Mouse (Mus musculus): ENCODE measurements around the gene Gdf7. TPM values are rescaled to one million over a fixed set of nuclear protein-coding genes. Genes with fewer than 3 reads are reported as not detected.

Gdf7 gene
- polyA plus RNA-seq, 1 experiment from 2014 or later: not detected

- Histone ChIP-seq H3K4me1 (ENCODE audit: insufficient read depth) (no peaks in the 10 kb centered on the region), H3K9me3 (ENCODE audit: low read depth, low read length) (no peaks in the 10 kb centered on the region), H3K27ac (ENCODE audit: low read depth) (no peak overlapping the region), H3K4me3 (ENCODE audit: low read depth, low read length) (no peak overlapping the region), H3K9ac (no peak overlapping the region), H3K36me3 (ENCODE audit: insufficient read depth) (no peaks in the 10 kb centered on the region), H3K4me2 (no peak overlapping the region), H3K27me3 (ENCODE audit: insufficient read depth, low read length) (peaks cover 53% of the 10 kb centered on the region)
- DNase-seq (peak; percentile 89), ATAC-seq (ENCODE audit: insufficient read depth) (peak; percentile 26; the same call in 1 of the 2 replicates)
- peak; percentile 94 for TF ChIP-seq CTCF (IDR thresholded peaks at IDR 0.05; ENCODE audit: low read depth)
- WGBS: 4% methylated on average over 5 of the region's 5 CpGs
These were observed 4.7 kb upstream of the Gdf7 start for GRCm38 (mm10) chr12:8306432-8306831.

- DNase-seq (no peak), ATAC-seq (ENCODE audit: insufficient read depth) (no peak)
- no peaks in the 10 kb centered on the region for H3K9me3 ChIP-seq (ENCODE audit: low read depth, low read length)
- no peak overlapping the region for H3K4me3 ChIP-seq (ENCODE audit: low read depth, low read length)
- no peak overlapping the region for H3K4me2 ChIP-seq
- H3K36me3 ChIP-seq (ENCODE audit: insufficient read depth): no peaks in the 10 kb centered on the region
- no peaks in the 10 kb centered on the region for H3K4me1 ChIP-seq (ENCODE audit: insufficient read depth)
- H3K27me3 ChIP-seq (ENCODE audit: insufficient read depth, low read length): peaks cover 55% of the 10 kb centered on the region
- H3K27ac ChIP-seq (ENCODE audit: low read depth): no peak overlapping the region
- 38% methylated on average over 2 of the region's 2 CpGs for WGBS
- H3K9ac ChIP-seq: no peak overlapping the region
- no peak for TF ChIP-seq CTCF (IDR thresholded peaks at IDR 0.05; ENCODE audit: low read depth)
These were observed 3.5 kb upstream of the Gdf7 start for GRCm38 (mm10) chr12:8305258-8305657.

- peak; percentile 19 for DNase-seq
- no peak for TF ChIP-seq CTCF (IDR thresholded peaks at IDR 0.05; ENCODE audit: low read depth)
- Histone ChIP-seq H3K4me3 (ENCODE audit: low read depth, low read length) (peak overlapping the region; percentile 44), H3K9me3 (ENCODE audit: low read depth, low read length) (no peaks in the 10 kb centered on the region), H3K27ac (ENCODE audit: low read depth) (no peak overlapping the region), H3K27me3 (ENCODE audit: insufficient read depth, low read length) (peaks cover 89% of the 10 kb centered on the region), H3K36me3 (ENCODE audit: insufficient read depth) (no peaks in the 10 kb centered on the region), H3K4me1 (ENCODE audit: insufficient read depth) (no peaks in the 10 kb centered on the region; the same call in 1 of the 2 replicates), H3K4me2 (peak overlapping the region; percentile 74), H3K9ac (no peak overlapping the region)
- WGBS: 5% methylated on average over 46 of the region's 46 CpGs
- no peak for ATAC-seq (ENCODE audit: insufficient read depth)
These were observed 541 bp downstream of the Gdf7 start for GRCm38 (mm10) chr12:8301011-8301814.

- Histone ChIP-seq H3K9ac (no peak overlapping the region), H3K9me3 (ENCODE audit: low read depth, low read length) (no peaks in the 10 kb centered on the region), H3K27me3 (ENCODE audit: insufficient read depth, low read length) (peaks cover 92% of the 10 kb centered on the region), H3K36me3 (ENCODE audit: insufficient read depth) (no peaks in the 10 kb centered on the region), H3K27ac (ENCODE audit: low read depth) (no peak overlapping the region), H3K4me3 (ENCODE audit: low read depth, low read length) (no peak overlapping the region), H3K4me1 (ENCODE audit: insufficient read depth) (no peaks in the 10 kb centered on the region; the same call in 1 of the 2 replicates), H3K4me2 (no peak overlapping the region)
- DNase-seq: no peak
- ATAC-seq (ENCODE audit: insufficient read depth): no peak
- TF ChIP-seq CTCF (IDR thresholded peaks at IDR 0.05; ENCODE audit: low read depth): no peak
- WGBS: 56% methylated on average over 5 of the region's 5 CpGs
These were observed 1.2 kb downstream of the Gdf7 start for GRCm38 (mm10) chr12:8300521-8300920.

GRCm38 (mm10) chr12:8300111-8300480 lies 1.7 kb downstream of the Gdf7 start:
- Histone ChIP-seq H3K9ac (no peak overlapping the region), H3K4me3 (ENCODE audit: low read depth, low read length) (no peak overlapping the region), H3K4me2 (no peak overlapping the region), H3K27me3 (ENCODE audit: insufficient read depth, low read length) (peaks cover 91% of the 10 kb centered on the region), H3K27ac (ENCODE audit: low read depth) (no peak overlapping the region), H3K9me3 (ENCODE audit: low read depth, low read length) (no peaks in the 10 kb centered on the region), H3K4me1 (ENCODE audit: insufficient read depth) (no peaks in the 10 kb centered on the region; the same call in 1 of the 2 replicates), H3K36me3 (ENCODE audit: insufficient read depth) (no peaks in the 10 kb centered on the region)
- TF ChIP-seq CTCF (IDR thresholded peaks at IDR 0.05; ENCODE audit: low read depth): no peak
- no peak for ATAC-seq (ENCODE audit: insufficient read depth)
- peak; percentile 10 for DNase-seq
- WGBS: 42% methylated on average over 10 of the region's 10 CpGs

- no peaks in the 10 kb centered on the region for H3K36me3 ChIP-seq (ENCODE audit: insufficient read depth)
- TF ChIP-seq CTCF (IDR thresholded peaks at IDR 0.05; ENCODE audit: low read depth): no peak
- no peak for ATAC-seq (ENCODE audit: insufficient read depth)
- no peak overlapping the region for H3K9ac ChIP-seq
- H3K27ac ChIP-seq (ENCODE audit: low read depth): no peak overlapping the region
- peak overlapping the region; percentile 41; the same call in 1 of the 2 replicates for H3K4me3 ChIP-seq (ENCODE audit: low read depth, low read length)
- DNase-seq: peak; percentile 11
- H3K4me2 ChIP-seq: no peak overlapping the region
- H3K9me3 ChIP-seq (ENCODE audit: low read depth, low read length): no peaks in the 10 kb centered on the region
- WGBS: 9% methylated on average over 34 of the region's 34 CpGs
- no peaks in the 10 kb centered on the region; the same call in 1 of the 2 replicates for H3K4me1 ChIP-seq (ENCODE audit: insufficient read depth)
- peaks cover 86% of the 10 kb centered on the region for H3K27me3 ChIP-seq (ENCODE audit: insufficient read depth, low read length)
These were observed 2.3 kb downstream of the Gdf7 start for GRCm38 (mm10) chr12:8299143-8300110.
